Mouse (Mus musculus): ENCODE measurements around the gene Olfr835. TPM values are rescaled to one million over a fixed set of nuclear protein-coding genes. Genes with fewer than 3 reads are reported as not detected.

Gene Olfr835
- not detected for total RNA-seq (2023)

DNA sequence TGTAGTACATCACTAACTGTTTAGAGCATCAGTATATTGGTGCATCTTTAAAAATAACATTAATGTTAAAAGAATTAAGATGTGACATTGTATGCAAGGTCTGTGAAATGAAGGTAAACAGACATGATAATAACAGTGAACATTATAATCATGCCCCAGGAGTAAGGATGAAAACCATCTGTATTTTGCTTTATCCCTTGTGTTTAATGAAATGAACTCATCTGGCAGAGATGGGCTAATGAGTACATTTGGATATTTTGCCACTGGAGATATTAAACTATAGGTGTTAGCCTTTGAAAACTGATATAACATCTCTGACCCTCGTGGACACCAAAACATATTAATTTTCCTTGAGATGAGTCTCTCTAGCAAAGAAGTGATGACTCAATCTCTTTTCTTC lies at the start of gene Olfr835:
Olfr835 (plus strand) TSS at position 301 of the 400 bp plus-strand sequence.

DNA sequence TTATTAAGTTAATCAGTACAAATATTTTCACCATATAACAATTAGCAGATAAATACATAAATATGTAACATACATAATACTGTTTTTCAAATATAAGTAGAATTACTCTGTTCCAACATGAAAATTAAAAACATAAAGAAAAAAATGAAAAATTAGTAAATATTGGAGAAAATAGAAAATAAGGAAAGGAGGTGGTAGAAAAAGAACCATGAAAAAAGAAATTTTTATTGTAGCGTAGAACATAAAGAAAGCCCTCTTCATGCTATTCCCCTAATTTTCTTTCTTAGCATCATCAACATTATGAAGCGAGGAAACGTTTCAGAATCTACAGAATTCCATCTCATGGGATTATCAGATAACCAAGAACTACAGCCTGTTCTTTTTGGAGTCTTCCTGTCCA lies 44.8 kb upstream of the Olfr835 start, which contains the start of gene Olfr834:
Olfr834 (plus strand) TSS at position 301 of the 400 bp plus-strand sequence.

Other genes starting within 250 kb of the Olfr835 start
- gene Olfr828, start 213.2 kb upstream of the Olfr835 start, total RNA-seq (2023) = not detected
- not detected for gene Olfr829, start 177.8 kb upstream of the Olfr835 start, total RNA-seq (2023)
- not detected for gene Olfr830, start 158.0 kb upstream of the Olfr835 start, total RNA-seq (2023)
- not detected for gene Olfr832, start 95.6 kb upstream of the Olfr835 start, total RNA-seq (2023)
- gene Olfr834, start 44.7 kb upstream of the Olfr835 start, total RNA-seq (2023) = not detected
- not detected for gene Olfr836, start 87.6 kb downstream of the Olfr835 start, total RNA-seq (2023)
- not detected for gene Olfr837, start 103.6 kb downstream of the Olfr835 start, total RNA-seq (2023)
- not detected for gene Olfr839-ps1, start 144.6 kb downstream of the Olfr835 start, total RNA-seq (2023)
- not detected for gene Olfr843, start 219.3 kb downstream of the Olfr835 start, total RNA-seq (2023)

Data from neutrophil, adult 59 days (primary cell).